Mouse (Mus musculus) embryonic facial prominence, embryonic 12.5 days (tissue): Measurements from ENCODE around the gene Rhox4c. TPM values are rescaled to one million over a fixed set of nuclear protein-coding genes. Genes with fewer than 3 reads are reported as not detected.
"Not testable (repeated sequence)": the region's sequence is repeated elsewhere in the genome, so short reads cannot be mapped to it uniquely, and the experiment has no call there.

Experiments
- ATAC-seq: fragments of 200-750 bp; cut with Nextera tagmentation; 2 replicates; pipeline ENCODE4 v1.8.0; 2017; ENCODE audit not compliant: insufficient number of reproducible peaks, insufficient read depth, low FRiP score, low TSS enrichment
- H3K27ac ChIP-seq: fragments of 300-500 bp; sonication (generic); 2 replicates; pipeline ENCODE4 v1.5.1; 2016; ENCODE audit warnings: mild to moderate bottlenecking
- H3K27me3 ChIP-seq: fragments of 300-500 bp; sonication (generic); 2 replicates; pipeline ENCODE4 v1.6.1; 2016; ENCODE audit warnings: mild to moderate bottlenecking, moderate library complexity
- H3K36me3 ChIP-seq: fragments of 300-500 bp; sonication (generic); 2 replicates; pipeline ENCODE4 v1.6.1; 2016; ENCODE audit warnings: mild to moderate bottlenecking
- H3K4me1 ChIP-seq: fragments of 300-500 bp; sonication (generic); 2 replicates; pipeline ENCODE4 v1.6.1; 2016
- H3K4me2 ChIP-seq: fragments of 300-500 bp; sonication (generic); replicated peaks from 2 replicates; pipeline ENCODE4 v1.6.1; 2016; ENCODE audit warnings: mild to moderate bottlenecking, moderate library complexity
- H3K4me3 ChIP-seq: fragments of 300-500 bp; sonication (generic); 2 replicates; pipeline ENCODE4 v1.5.1; 2016; ENCODE audit warnings: mild to moderate bottlenecking
- H3K9ac ChIP-seq: fragments of 300-500 bp; sonication (generic); 2 replicates; pipeline ENCODE4 v1.6.1; 2016; ENCODE audit warnings: mild to moderate bottlenecking, moderate library complexity
- H3K9me3 ChIP-seq: fragments of 300-500 bp; sonication (generic); 2 replicates; pipeline ENCODE4 v1.6.1; 2016; ENCODE audit warnings: mild to moderate bottlenecking, moderate library complexity
- WGBS: fragments of 180-500 bp; shearing (Covaris S2); methylation state at CpG from one replicate; pipeline ENCODE4 v1.1.7; 2016; 5-methylcytosine and 5-hydroxymethylcytosine counted together
- polyA plus RNA-seq: library from polyadenylated mRNA; unstranded; fragments of >200 nt; fragmentation: Nextera tagmentation; extraction: Ambion mirVana; gene quantifications from 2 replicates; pipeline ENCODE4 v1.2.1, GENCODE M21; 2016

Rhox4c gene
- not detected in 2 replicates for polyA plus RNA-seq

DNA sequence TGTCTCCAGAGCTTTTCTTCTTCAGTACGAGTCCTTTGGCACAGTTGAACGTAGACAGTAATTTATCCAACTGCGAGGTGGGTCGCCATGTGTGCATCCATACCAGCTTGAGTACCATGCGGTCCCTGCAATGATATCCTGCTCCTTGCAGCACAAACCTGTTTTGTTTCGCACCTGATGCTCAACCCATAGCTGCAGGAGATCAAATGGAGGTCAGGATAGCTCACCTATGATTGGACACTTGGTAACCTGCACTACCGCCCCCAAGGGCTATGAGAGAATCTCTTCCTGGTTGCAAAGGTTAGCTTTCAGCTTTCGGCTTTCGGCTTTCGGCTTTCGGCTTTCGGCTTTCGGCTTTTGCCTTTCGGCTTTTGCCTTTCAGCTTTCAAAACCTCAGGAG lies at the start of gene Rhox4c:
Gene Rhox4c, plus strand, starts transcription at position 301 of the 400 bp plus-strand sequence.
- H3K9ac ChIP-seq, H3K4me2 ChIP-seq, H3K36me3 ChIP-seq, H3K9me3 ChIP-seq, H3K4me1 ChIP-seq, H3K27me3 ChIP-seq, ATAC-seq, H3K4me3 ChIP-seq, H3K27ac ChIP-seq: not testable (repeated sequence)
- 91% methylated on average over 14 of the region's 14 CpGs for WGBS

DNA sequence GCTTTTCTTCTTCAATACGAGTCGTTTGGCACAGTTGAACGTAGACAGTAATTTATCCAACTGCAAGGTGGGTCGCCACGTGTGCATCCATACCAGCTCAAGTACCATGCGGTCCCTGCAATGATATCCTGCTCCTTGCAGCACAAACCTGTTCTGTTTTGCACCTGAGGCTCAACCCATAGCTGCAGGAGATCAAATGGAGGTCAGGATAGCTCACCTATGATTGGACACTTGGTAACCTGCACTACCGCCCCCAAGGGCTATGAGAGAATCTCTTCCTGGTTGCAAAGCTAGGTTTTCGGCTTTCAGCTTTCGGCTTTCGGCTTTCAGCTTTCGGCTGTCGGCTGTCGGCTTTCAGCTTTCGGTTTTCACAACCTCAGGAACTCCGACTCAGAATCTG lies 47.9 kb upstream of the Rhox4c start, which contains the start of gene Rhox4b:
Gene Rhox4b, plus strand, starts transcription at position 301 of the 400 bp plus-strand sequence.
- not testable (repeated sequence) for H3K4me2 ChIP-seq, H3K27ac ChIP-seq, H3K4me1 ChIP-seq, ATAC-seq, H3K9ac ChIP-seq, H3K9me3 ChIP-seq, H3K36me3 ChIP-seq, H3K4me3 ChIP-seq, H3K27me3 ChIP-seq
- WGBS: 88% methylated on average over 14 of the region's 15 CpGs

DNA sequence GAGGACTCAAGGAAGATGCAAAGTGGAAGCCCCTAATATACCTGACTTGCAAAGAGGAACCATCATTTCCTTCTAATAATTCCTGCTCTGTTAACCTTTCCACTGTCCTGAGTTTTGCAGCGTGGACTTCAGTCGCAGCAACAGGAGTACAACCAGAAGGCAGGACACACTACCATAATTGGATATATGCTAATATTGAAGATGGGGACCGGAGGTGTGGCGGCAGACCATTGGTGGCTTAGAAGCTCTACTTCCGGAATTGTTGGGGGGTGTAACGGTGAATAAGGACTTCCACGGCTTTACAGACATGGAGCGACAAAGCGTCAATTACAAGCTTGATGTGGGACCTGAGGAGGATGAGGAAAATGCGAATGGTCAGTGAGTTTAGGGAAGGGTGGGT lies 26.8 kb upstream of the Rhox4c start, which contains the start of gene Rhox2c:
Gene Rhox2c, plus strand, starts transcription at position 301 of the 400 bp plus-strand sequence.
- H3K4me1 ChIP-seq, H3K36me3 ChIP-seq, H3K4me2 ChIP-seq, H3K9ac ChIP-seq, H3K9me3 ChIP-seq, H3K27ac ChIP-seq, H3K4me3 ChIP-seq, ATAC-seq, H3K27me3 ChIP-seq: not testable (repeated sequence)
- WGBS: 96% methylated on average over 7 of the region's 10 CpGs

DNA sequence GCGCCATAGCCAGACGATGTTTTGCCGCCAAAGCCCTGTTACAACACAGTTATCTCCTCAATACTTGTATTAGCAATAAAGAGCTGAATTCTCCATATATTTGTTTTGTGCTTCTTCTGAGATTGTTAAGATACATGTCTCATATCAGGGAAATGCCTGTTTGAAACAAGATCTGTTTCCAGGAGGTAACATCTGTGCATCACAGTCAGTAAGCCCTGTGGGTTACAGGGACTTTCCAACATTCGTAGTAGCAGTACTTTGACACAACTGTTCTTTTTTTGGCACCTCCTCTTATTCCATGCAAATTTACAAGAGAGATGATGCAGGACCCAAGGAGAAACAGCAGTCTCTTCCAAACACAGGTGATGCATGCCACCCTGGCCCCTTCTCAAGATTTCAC lies 21.9 kb upstream of the Rhox4c start, which contains the start of gene Rhox3c:
Gene Rhox3c, plus strand, starts transcription at position 301 of the 400 bp plus-strand sequence.
- not testable (repeated sequence) for H3K9me3 ChIP-seq, H3K27me3 ChIP-seq, H3K36me3 ChIP-seq, H3K4me2 ChIP-seq, H3K27ac ChIP-seq, H3K4me3 ChIP-seq, H3K9ac ChIP-seq, H3K4me1 ChIP-seq, ATAC-seq
- 89% methylated on average over 3 of the region's 4 CpGs for WGBS

DNA sequence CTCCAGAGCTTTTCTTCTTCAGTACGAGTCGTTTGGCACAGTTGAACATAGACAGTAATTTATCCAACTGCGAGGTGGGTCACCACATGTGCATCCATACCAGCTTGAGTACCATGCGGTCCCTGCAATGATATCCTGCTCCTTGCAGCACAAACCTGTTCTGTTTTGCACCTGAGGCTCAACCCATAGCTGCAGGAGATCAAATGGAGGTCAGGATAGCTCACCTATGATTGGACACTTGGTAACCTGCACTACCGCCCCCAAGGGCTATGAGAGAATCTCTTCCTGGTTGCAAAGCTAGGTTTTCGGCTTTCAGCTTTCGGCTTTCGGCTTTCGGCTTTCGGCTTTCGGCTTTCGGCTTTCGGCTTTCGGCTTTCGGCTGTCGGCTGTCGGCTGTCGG lies 33.9 kb downstream of the Rhox4c start, which contains the start of gene Rhox4d:
Gene Rhox4d, plus strand, starts transcription at position 301 of the 400 bp plus-strand sequence.
- ATAC-seq, H3K4me3 ChIP-seq, H3K9ac ChIP-seq, H3K27me3 ChIP-seq, H3K4me1 ChIP-seq, H3K4me2 ChIP-seq, H3K27ac ChIP-seq, H3K36me3 ChIP-seq, H3K9me3 ChIP-seq: not testable (repeated sequence)
- WGBS: 93% methylated on average over 17 of the region's 18 CpGs

DNA sequence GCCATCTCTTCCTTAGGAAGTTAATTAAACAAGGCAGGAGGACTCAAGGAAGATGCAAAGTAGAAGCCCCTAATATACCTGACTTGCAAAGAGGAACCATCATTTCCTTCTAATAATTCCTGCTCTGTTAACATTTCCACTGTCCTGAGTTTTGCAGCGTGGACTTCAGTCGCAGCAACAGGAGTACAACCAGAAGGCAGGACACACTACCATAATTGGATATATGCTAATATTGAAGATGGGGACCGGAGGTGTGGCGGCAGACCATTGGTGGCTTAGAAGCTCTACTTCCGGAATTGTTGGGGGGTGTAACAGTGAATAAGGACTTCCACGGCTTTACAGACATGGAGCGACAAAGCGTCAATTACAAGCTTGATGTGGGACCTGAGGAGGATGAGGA lies 50.0 kb downstream of the Rhox4c start, which contains the start of gene Rhox2e:
Gene Rhox2e, plus strand, starts transcription at position 301 of the 400 bp plus-strand sequence.
- not testable (repeated sequence) for H3K4me3 ChIP-seq, ATAC-seq, H3K9me3 ChIP-seq, H3K4me1 ChIP-seq, H3K27me3 ChIP-seq, H3K4me2 ChIP-seq, H3K27ac ChIP-seq, H3K36me3 ChIP-seq, H3K9ac ChIP-seq
- 97% methylated on average over 2 of the region's 8 CpGs for WGBS

Other genes starting within 250 kb of the Rhox4c start
- gene Rhox2a, start 235.4 kb upstream of the Rhox4c start, polyA plus RNA-seq: 0.38 TPM in 1 of 2 replicates, not detected in the other
- not detected in 2 replicates for gene Rhox3a, start 230.4 kb upstream of the Rhox4c start, polyA plus RNA-seq
- not detected in 2 replicates for gene Rhox4a, start 215.0 kb upstream of the Rhox4c start, polyA plus RNA-seq
- gene Rhox3a2, start 100.3 kb upstream of the Rhox4c start, polyA plus RNA-seq: not detected in 2 replicates
- 1.5 and 2.3 TPM in 2 replicates for gene Rhox4a2, start 89.5 kb upstream of the Rhox4c start, polyA plus RNA-seq
- not detected in 2 replicates for gene Rhox2b, start 68.3 kb upstream of the Rhox4c start, polyA plus RNA-seq
- 0.34 and 1.0 TPM in 2 replicates for gene Rhox4b, start 47.8 kb upstream of the Rhox4c start, polyA plus RNA-seq
- gene Rhox2c, start 26.7 kb upstream of the Rhox4c start, polyA plus RNA-seq: 0.88 and 1.0 TPM in 2 replicates
- gene Rhox3c, start 21.8 kb upstream of the Rhox4c start, polyA plus RNA-seq: not detected in 2 replicates
- not detected in 2 replicates for gene Rhox2d, start 13.1 kb downstream of the Rhox4c start, polyA plus RNA-seq
- gene Rhox4d, start 34.0 kb downstream of the Rhox4c start, polyA plus RNA-seq: not detected in 2 replicates
- gene Rhox2e, start 50.1 kb downstream of the Rhox4c start, polyA plus RNA-seq: not detected in 2 replicates
- not detected in 2 replicates for gene Rhox3e, start 61.7 kb downstream of the Rhox4c start, polyA plus RNA-seq
- not detected in 2 replicates for gene Rhox4e, start 77.1 kb downstream of the Rhox4c start, polyA plus RNA-seq
- gene Rhox2f, start 91.1 kb downstream of the Rhox4c start, polyA plus RNA-seq: 0.55 TPM in 1 of 2 replicates, not detected in the other
- not detected in 2 replicates for gene Rhox3f, start 100.7 kb downstream of the Rhox4c start, polyA plus RNA-seq
- gene Rhox4f, start 127.4 kb downstream of the Rhox4c start, polyA plus RNA-seq: not detected in 2 replicates
- not detected in 2 replicates for gene Rhox3g, start 148.3 kb downstream of the Rhox4c start, polyA plus RNA-seq
- not detected in 2 replicates for gene Rhox2g, start 163.1 kb downstream of the Rhox4c start, polyA plus RNA-seq
- gene Rhox4g, start 171.0 kb downstream of the Rhox4c start, polyA plus RNA-seq: not detected in 2 replicates
- gene Rhox3h, start 188.4 kb downstream of the Rhox4c start, polyA plus RNA-seq: not detected in 2 replicates
- not detected in 2 replicates for gene Rhox2h, start 192.9 kb downstream of the Rhox4c start, polyA plus RNA-seq